Mouse (Mus musculus): ENCODE results near the gene Sirt7. TPM values are rescaled to one million over a fixed set of nuclear protein-coding genes. Genes with fewer than 3 reads are reported as not detected.

Gene Sirt7
- total and polyA plus RNA-seq, 2 experiments, result 36.3 to 72.1 TPM

GRCm38 (mm10) chr11:120615167-120615566, 9.9 kb downstream of the Sirt7 start:
- H3K4me3 ChIP-seq (ENCODE audit: insufficient read depth, low read depth, low read length), result peak overlapping the region; percentile 99; the same call in 1 of the 2 replicates
- no peaks in the 10 kb centered on the region for H3K27me3 ChIP-seq (ENCODE audit: control insufficient read depth, insufficient read depth, low read length)
- DNase-seq (ENCODE audit: extremely low read depth, low read depth, low spot score), result peak; percentile 22
- H3K79me2 ChIP-seq (ENCODE audit: control insufficient read depth, insufficient read depth, low read length), result peaks cover 21% of the 10 kb centered on the region
- peaks cover 24% of the 10 kb centered on the region for H3K4me1 ChIP-seq (ENCODE audit: control insufficient read depth, insufficient read depth, low read length)
- H3K9ac ChIP-seq (ENCODE audit: low read depth, low read length), result peak overlapping the region; percentile 55
- H3K27ac ChIP-seq (replicated peaks; ENCODE audit: insufficient read depth, low read depth, low read length), result peak overlapping the region; percentile 100
- no peak for TF ChIP-seq POLR2A (IDR thresholded peaks at IDR 0.05; ENCODE audit: extremely low read depth, insufficient read depth, low read length)
- no peak for TF ChIP-seq CTCF (IDR thresholded peaks at IDR 0.05; ENCODE audit: low read depth, low read length)
- peaks cover 41% of the 10 kb centered on the region for H3K36me3 ChIP-seq (ENCODE audit: control insufficient read depth, insufficient read depth, low read length)
- 69% methylated on average over 6 of the region's 6 CpGs for WGBS

GRCm38 (mm10) chr11:120613976-120614375, 11.1 kb downstream of the Sirt7 start:
- Histone ChIP-seq H3K36me3 (ENCODE audit: control insufficient read depth, insufficient read depth, low read length) (peaks cover 40% of the 10 kb centered on the region), H3K9ac (ENCODE audit: low read depth, low read length) (peak overlapping the region; percentile 49; the same call in 1 of the 2 replicates)

GRCm38 (mm10) chr11:120613481-120613972, 11.5 kb downstream of the Sirt7 start:
- Histone ChIP-seq H3K4me3 (ENCODE audit: insufficient read depth, low read depth, low read length) (no peak overlapping the region), H3K27me3 (ENCODE audit: control insufficient read depth, insufficient read depth, low read length) (no peaks in the 10 kb centered on the region), H3K36me3 (ENCODE audit: control insufficient read depth, insufficient read depth, low read length) (peaks cover 37% of the 10 kb centered on the region), H3K79me2 (ENCODE audit: control insufficient read depth, insufficient read depth, low read length) (peaks cover 21% of the 10 kb centered on the region), H3K4me1 (ENCODE audit: control insufficient read depth, insufficient read depth, low read length) (peaks cover 26% of the 10 kb centered on the region), H3K9ac (ENCODE audit: low read depth, low read length) (peak overlapping the region; percentile 5; the same call in 1 of the 2 replicates), H3K27ac (replicated peaks; ENCODE audit: insufficient read depth, low read depth, low read length) (no peak overlapping the region)
- no peak for TF ChIP-seq POLR2A (IDR thresholded peaks at IDR 0.05; ENCODE audit: extremely low read depth, insufficient read depth, low read length)
- no peak for TF ChIP-seq CTCF (IDR thresholded peaks at IDR 0.05; ENCODE audit: low read depth, low read length)
- DNase-seq (ENCODE audit: extremely low read depth, low read depth, low spot score), result no peak
- 62% methylated on average over 10 of the region's 10 CpGs for WGBS

More at GRCm38 (mm10) chr11:120613976-120614375, 11.1 kb downstream of the Sirt7 start:
- H3K4me1 ChIP-seq (ENCODE audit: control insufficient read depth, insufficient read depth, low read length), result peaks cover 26% of the 10 kb centered on the region
- DNase-seq (ENCODE audit: extremely low read depth, low read depth, low spot score), result no peak
- WGBS, result 67% methylated on average over 8 of the region's 8 CpGs
- H3K79me2 ChIP-seq (ENCODE audit: control insufficient read depth, insufficient read depth, low read length), result peaks cover 21% of the 10 kb centered on the region
- TF ChIP-seq CTCF (IDR thresholded peaks at IDR 0.05; ENCODE audit: low read depth, low read length) (no peak), POLR2A (IDR thresholded peaks at IDR 0.05; ENCODE audit: extremely low read depth, insufficient read depth, low read length) (no peak)
- no peaks in the 10 kb centered on the region for H3K27me3 ChIP-seq (ENCODE audit: control insufficient read depth, insufficient read depth, low read length)
- H3K4me3 ChIP-seq (ENCODE audit: insufficient read depth, low read depth, low read length), result no peak overlapping the region
- peak overlapping the region; percentile 45 for H3K27ac ChIP-seq (replicated peaks; ENCODE audit: insufficient read depth, low read depth, low read length)

DNA sequence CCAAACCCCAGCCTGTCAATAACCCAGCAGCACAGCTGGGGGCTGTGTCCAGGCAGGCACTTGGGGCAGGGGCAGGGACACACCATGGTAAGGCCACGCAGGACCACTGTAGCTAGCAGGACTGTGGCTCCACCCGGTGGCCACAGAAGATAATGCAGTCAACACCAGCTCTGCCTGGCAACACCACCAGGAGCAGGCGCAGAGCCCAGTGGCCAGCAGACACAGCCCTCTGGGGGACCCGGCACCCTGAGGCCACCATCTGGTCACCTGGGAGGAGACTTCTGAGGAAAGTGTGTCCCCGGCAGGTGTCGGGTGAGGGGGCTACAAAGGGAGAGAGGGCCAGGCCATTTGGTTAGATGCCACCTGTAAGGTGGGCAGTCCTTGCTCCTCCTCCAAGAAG, 12.3 kb downstream of the Sirt7 start:
- Histone ChIP-seq H3K4me3 (ENCODE audit: insufficient read depth, low read depth, low read length) (no peak overlapping the region), H3K4me1 (ENCODE audit: control insufficient read depth, insufficient read depth, low read length) (peaks cover 20% of the 10 kb centered on the region), H3K27me3 (ENCODE audit: control insufficient read depth, insufficient read depth, low read length) (no peaks in the 10 kb centered on the region), H3K36me3 (ENCODE audit: control insufficient read depth, insufficient read depth, low read length) (peaks cover 37% of the 10 kb centered on the region), H3K79me2 (ENCODE audit: control insufficient read depth, insufficient read depth, low read length) (peaks cover 21% of the 10 kb centered on the region), H3K9ac (ENCODE audit: low read depth, low read length) (peak overlapping the region; percentile 16; the same call in 1 of the 2 replicates), H3K27ac (replicated peaks; ENCODE audit: insufficient read depth, low read depth, low read length) (peak overlapping the region; percentile 7)
- WGBS, result 32% methylated on average over 6 of the region's 6 CpGs
- peak; percentile 33 for DNase-seq (ENCODE audit: extremely low read depth, low read depth, low spot score)
- TF ChIP-seq CTCF (IDR thresholded peaks at IDR 0.05; ENCODE audit: low read depth, low read length) (peak; percentile 91), POLR2A (IDR thresholded peaks at IDR 0.05; ENCODE audit: extremely low read depth, insufficient read depth, low read length) (no peak)

- H3K36me3 ChIP-seq (ENCODE audit: control insufficient read depth, insufficient read depth, low read length), result peaks cover 37% of the 10 kb centered on the region
- H3K4me3 ChIP-seq (ENCODE audit: insufficient read depth, low read depth, low read length), result no peak overlapping the region
- no peak for DNase-seq (ENCODE audit: extremely low read depth, low read depth, low spot score)
- no peak overlapping the region for H3K9ac ChIP-seq (ENCODE audit: low read depth, low read length)
- no peaks in the 10 kb centered on the region for H3K27me3 ChIP-seq (ENCODE audit: control insufficient read depth, insufficient read depth, low read length)
- peaks cover 20% of the 10 kb centered on the region for H3K4me1 ChIP-seq (ENCODE audit: control insufficient read depth, insufficient read depth, low read length)
- no peak for TF ChIP-seq POLR2A (IDR thresholded peaks at IDR 0.05; ENCODE audit: extremely low read depth, insufficient read depth, low read length)
- no peak for TF ChIP-seq CTCF (IDR thresholded peaks at IDR 0.05; ENCODE audit: low read depth, low read length)
- H3K27ac ChIP-seq (replicated peaks; ENCODE audit: insufficient read depth, low read depth, low read length), result no peak overlapping the region
- 79% methylated on average over 9 of the region's 9 CpGs for WGBS
- peaks cover 5% of the 10 kb centered on the region; the same call in 1 of the 2 replicates for H3K79me2 ChIP-seq (ENCODE audit: control insufficient read depth, insufficient read depth, low read length)
Measured at GRCm38 (mm10) chr11:120610477-120611046, 14.5 kb downstream of the Sirt7 start.

- Histone ChIP-seq H3K4me3 (ENCODE audit: insufficient read depth, low read depth, low read length) (no peak overlapping the region), H3K4me1 (ENCODE audit: control insufficient read depth, insufficient read depth, low read length) (peaks cover 14% of the 10 kb centered on the region), H3K27ac (replicated peaks; ENCODE audit: insufficient read depth, low read depth, low read length) (peak overlapping the region; percentile 24; the same call in 1 of the 2 replicates), H3K79me2 (ENCODE audit: control insufficient read depth, insufficient read depth, low read length) (no peaks in the 10 kb centered on the region), H3K9ac (ENCODE audit: low read depth, low read length) (peak overlapping the region; percentile 49; the same call in 1 of the 2 replicates), H3K27me3 (ENCODE audit: control insufficient read depth, insufficient read depth, low read length) (no peaks in the 10 kb centered on the region), H3K36me3 (ENCODE audit: control insufficient read depth, insufficient read depth, low read length) (peaks cover 32% of the 10 kb centered on the region)
- WGBS, result 27% methylated on average over 8 of the region's 8 CpGs
- DNase-seq (ENCODE audit: extremely low read depth, low read depth, low spot score), result peak; percentile 75
- TF ChIP-seq CTCF (IDR thresholded peaks at IDR 0.05; ENCODE audit: low read depth, low read length) (no peak), POLR2A (IDR thresholded peaks at IDR 0.05; ENCODE audit: extremely low read depth, insufficient read depth, low read length) (0 out of 2 replicates have a peak, but pooled peaks have one; percentile 5)
Measured at GRCm38 (mm10) chr11:120609250-120609649, 15.8 kb downstream of the Sirt7 start.
